Mouse (Mus musculus) MEL (cell line): Measurements from ENCODE around the gene Gm19345. TPM values are rescaled to one million over a fixed set of nuclear protein-coding genes. Genes with fewer than 3 reads are reported as not detected.

ENCODE experiments used
- DNase-seq: peaks from one replicate; pipeline ENCODE4 v3.0.0; 2011; ENCODE audit warnings: low read depth, low spot score
- H3K27ac ChIP-seq: 2 replicates; pipeline ENCODE4 v1.5.1; 2012; ENCODE audit warnings: low read depth, mild to moderate bottlenecking, control low read depth, low read length, moderate library complexity; ENCODE audit not compliant: control insufficient read depth
- H3K27me3 ChIP-seq, 2 experiments: fragments of 150-350 bp in 1 of 2; sonication (generic) in 1 of 2; 2 replicates each; pipeline ENCODE4 v1.6.1; 2012; ENCODE audit warnings: low read length in 2 of 2, mild to moderate bottlenecking in 2 of 2, improper control_type of control experiment in 1 of 2, moderate library complexity in 1 of 2; ENCODE audit not compliant: insufficient read depth in 2 of 2, control insufficient read depth in 1 of 2
- H3K36me3 ChIP-seq, 2 experiments: 2 replicates each; pipeline ENCODE4 v1.6.1; 2012 to 2014; ENCODE audit warnings: low read length in 2 of 2, improper control_type of control experiment in 1 of 2, inconsistent platforms in 1 of 2, mild to moderate bottlenecking in 1 of 2; ENCODE audit not compliant: insufficient read depth in 2 of 2, control insufficient read depth in 1 of 2
- H3K4me1 ChIP-seq, 2 experiments: fragments of 150-350 bp in 1 of 2; sonication (generic) in 1 of 2; 2 replicates each; pipeline ENCODE4 v1.6.1; 2012; ENCODE audit warnings: low read length in 2 of 2, improper control_type of control experiment in 1 of 2, mild to moderate bottlenecking in 1 of 2; ENCODE audit not compliant: insufficient read depth in 2 of 2, control insufficient read depth in 1 of 2
- H3K4me3 ChIP-seq, 2 experiments: fragments of 150-350 bp in 1 of 2; sonication (generic) in 1 of 2; 2 replicates each; pipeline ENCODE4 v1.5.1; 2012; ENCODE audit warnings: low read depth in 2 of 2, low read length in 2 of 2, mild to moderate bottlenecking in 2 of 2, moderate library complexity in 2 of 2, control low read depth in 1 of 2, improper control_type of control experiment in 1 of 2; ENCODE audit not compliant: control insufficient read depth in 1 of 2, insufficient read depth in 1 of 2
- H3K79me2 ChIP-seq: 2 replicates; pipeline ENCODE4 v1.6.1; 2012; ENCODE audit warnings: mild to moderate bottlenecking, low read length, moderate library complexity; ENCODE audit not compliant: control insufficient read depth, poor library complexity, insufficient read depth
- H3K9ac ChIP-seq: 2 replicates; pipeline ENCODE4 v1.6.1; 2012; ENCODE audit warnings: low read depth, mild to moderate bottlenecking, control low read depth, low read length, moderate library complexity; ENCODE audit not compliant: control insufficient read depth, poor library complexity, severe bottlenecking
- H3K9me3 ChIP-seq: fragments of 150-350 bp; sonication (generic); replicated peaks from 2 replicates; pipeline ENCODE4 v1.6.1; 2012; ENCODE audit warnings: mild to moderate bottlenecking, low read length, improper control_type of control experiment, moderate library complexity; ENCODE audit not compliant: insufficient read depth
- CHD1 ChIP-seq: IDR thresholded peaks from 2 replicates; pipeline ENCODE4 v1.6.1; 2012; ENCODE audit warnings: low read depth, mild to moderate bottlenecking, inconsistent platforms, low read length, improper control_type of control experiment
- CTCF ChIP-seq, 3 experiments: IDR thresholded peaks in 2 of 3; conservative IDR thresholded peaks in 1 of 3; 2 replicates each; pipeline ENCODE4 v1.5.1; 2011 to 2012; ENCODE audit warnings: low read length in 3 of 3, low read depth in 2 of 3, mild to moderate bottlenecking in 2 of 3, improper control_type of control experiment in 1 of 3, inconsistent platforms in 1 of 3, mixed read lengths in 1 of 3, moderate library complexity in 1 of 3; ENCODE audit not compliant: control insufficient read depth in 1 of 3, insufficient read depth in 1 of 3, poor library complexity in 1 of 3, severe bottlenecking in 1 of 3
- E2F4 ChIP-seq: IDR thresholded peaks from 2 replicates; pipeline ENCODE4 v1.6.1; 2011; ENCODE audit warnings: low read depth, low read length, improper control_type of control experiment, borderline replicate concordance
- GATA1 ChIP-seq: IDR thresholded peaks from 2 replicates; pipeline ENCODE4 v1.6.1; 2011; ENCODE audit warnings: low read depth, low read length, improper control_type of control experiment
- MAZ ChIP-seq: IDR thresholded peaks from 2 replicates; pipeline ENCODE4 v1.6.1; 2012; ENCODE audit warnings: low read depth, mild to moderate bottlenecking, inconsistent platforms, low read length, improper control_type of control experiment
- MXI1 ChIP-seq: IDR thresholded peaks from 2 replicates; pipeline ENCODE4 v1.6.1; 2011; ENCODE audit warnings: mild to moderate bottlenecking, low read depth, low read length, improper control_type of control experiment
- NELFE ChIP-seq: IDR thresholded peaks from 2 replicates; pipeline ENCODE4 v1.6.1; 2011; ENCODE audit warnings: low read depth, low read length, improper control_type of control experiment
- NRF1 ChIP-seq: IDR thresholded peaks from 2 replicates; pipeline ENCODE4 v1.6.1; 2014; ENCODE audit warnings: low read depth, mild to moderate bottlenecking, inconsistent platforms, low read length, improper control_type of control experiment, moderate library complexity; ENCODE audit not compliant: poor library complexity, insufficient read depth, severe bottlenecking
- POLR2A ChIP-seq, 2 experiments: IDR thresholded peaks; 2 replicates each; pipeline ENCODE4 v1.6.1; 2011 to 2012; ENCODE audit warnings: low read length in 2 of 2, mild to moderate bottlenecking in 2 of 2, control low read depth in 1 of 2, improper control_type of control experiment in 1 of 2, low read depth in 1 of 2, moderate library complexity in 1 of 2; ENCODE audit not compliant: control insufficient read depth in 1 of 2, insufficient read depth in 1 of 2, poor library complexity in 1 of 2
- RAD21 ChIP-seq: IDR thresholded peaks from 2 replicates; pipeline ENCODE4 v1.6.1; 2011; ENCODE audit warnings: mild to moderate bottlenecking, low read depth, low read length, improper control_type of control experiment
- SMC3 ChIP-seq: IDR thresholded peaks from 2 replicates; pipeline ENCODE4 v1.6.1; 2011; ENCODE audit warnings: low read depth, low read length, improper control_type of control experiment
- ZC3H11A ChIP-seq: IDR thresholded peaks from 2 replicates; pipeline ENCODE4 v1.6.1; 2012; ENCODE audit warnings: low read depth, mild to moderate bottlenecking, inconsistent platforms, low read length, improper control_type of control experiment
- ZKSCAN1 ChIP-seq: IDR thresholded peaks from 2 replicates; pipeline ENCODE4 v1.6.1; 2012; ENCODE audit warnings: low read depth, mild to moderate bottlenecking, inconsistent platforms, low read length, improper control_type of control experiment, moderate library complexity
- ZMIZ1 ChIP-seq: IDR thresholded peaks from 2 replicates; pipeline ENCODE4 v1.6.1; 2012; ENCODE audit warnings: low read depth, mild to moderate bottlenecking, inconsistent platforms, low read length, improper control_type of control experiment, moderate library complexity
- ZNF384 ChIP-seq: IDR thresholded peaks from 2 replicates; pipeline ENCODE4 v1.6.1; 2012; ENCODE audit warnings: low read depth, mild to moderate bottlenecking, inconsistent platforms, low read length, improper control_type of control experiment
- polyA plus RNA-seq, 2 experiments: library from polyadenylated mRNA; stranded (reverse) in 1 of 2; unstranded in 1 of 2; fragments of >175 nt in 1 of 2; fragments of >200 nt in 1 of 2; gene quantifications; 2 replicates each; pipeline versions ENCODE4 v1.2.1 to v1.2.4; 2012; ENCODE audit warnings: low replicate concordance in 2 of 2, low read depth in 1 of 2; ENCODE audit not compliant: insufficient read length in 2 of 2, insufficient read depth in 1 of 2, missing spikeins in 1 of 2
- total RNA-seq: library from RNA; depleted of rRNA; stranded (reverse); fragments of 300-350 nt; gene quantifications from 2 replicates; pipeline ENCODE4 v1.2.3, GENCODE M21; 2012; rRNA removed

Gm19345 gene
- total RNA-seq (not detected in 2 replicates), polyA plus RNA-seq (not detected)

DNA sequence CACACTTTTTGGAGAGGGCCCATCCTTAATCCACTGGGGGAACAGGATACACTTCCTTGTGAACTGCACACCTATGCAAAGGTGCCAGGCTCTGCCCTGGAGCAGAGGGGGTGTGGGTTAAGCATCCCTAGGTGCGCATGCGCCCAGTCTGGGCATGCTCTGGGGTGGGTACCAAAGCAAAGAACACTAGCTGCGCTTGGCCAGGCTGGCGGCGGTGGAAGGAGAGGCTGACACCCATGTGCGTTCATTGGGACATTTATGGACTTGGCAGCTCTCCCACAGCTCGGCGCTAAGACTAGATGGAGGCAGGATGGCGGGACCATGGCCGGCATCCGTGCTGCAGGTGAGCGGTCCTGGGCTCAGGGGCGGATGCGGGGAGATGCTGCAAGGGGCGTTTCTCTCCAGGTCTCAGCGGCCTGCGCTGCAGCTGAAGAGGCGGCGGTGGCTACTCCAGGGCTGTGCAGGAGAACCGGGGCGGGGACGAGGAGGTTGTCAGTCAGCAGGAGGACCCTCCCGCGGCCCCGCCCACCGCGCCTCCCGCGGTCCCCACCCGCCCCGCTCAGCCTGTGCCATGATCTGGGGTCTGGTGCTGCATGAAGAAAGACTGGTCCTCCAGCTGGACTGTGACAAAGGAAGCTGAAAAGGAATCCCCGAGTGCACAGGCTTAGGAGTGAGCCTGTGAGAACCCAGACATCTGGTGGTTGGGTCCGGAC is at the start of gene Gm19345:
Gene Gm19345 (plus strand): TSS at position 146 of the 713 bp plus-strand sequence.
- Histone ChIP-seq H3K27ac (no peak within 1 kb of the TSS), H3K9ac (no peak within 1 kb of the TSS), H3K79me2 (no peaks in the 10 kb centered on the region), H3K27me3 (no peaks in the 10 kb centered on the region)
- DNase-seq = no peak
- TF ChIP-seq NRF1 (no peak), POLR2A (IDR thresholded peaks at IDR 0.05; ENCODE audit: control insufficient read depth in 1 of 2, insufficient read depth in 1 of 2, low read depth in 1 of 2, low read length in 2 of 2, poor library complexity in 1 of 2) (no peak), GATA1 (no peak), CHD1 (no peak), ZMIZ1 (no peak), ZNF384 (no peak), MAZ (no peak), NELFE (no peak)
- TF ChIP-seq, all 39 proteins: peak for 0
- Histone ChIP-seq H3K4me3 (no peak within 1 kb of the TSS; a peak in 1 of 4 replicates), H3K9me3 (no peaks in the 10 kb centered on the region), H3K36me3 (no peaks in the 10 kb centered on the region), H3K4me1 (no peaks in the 10 kb centered on the region)

DNA sequence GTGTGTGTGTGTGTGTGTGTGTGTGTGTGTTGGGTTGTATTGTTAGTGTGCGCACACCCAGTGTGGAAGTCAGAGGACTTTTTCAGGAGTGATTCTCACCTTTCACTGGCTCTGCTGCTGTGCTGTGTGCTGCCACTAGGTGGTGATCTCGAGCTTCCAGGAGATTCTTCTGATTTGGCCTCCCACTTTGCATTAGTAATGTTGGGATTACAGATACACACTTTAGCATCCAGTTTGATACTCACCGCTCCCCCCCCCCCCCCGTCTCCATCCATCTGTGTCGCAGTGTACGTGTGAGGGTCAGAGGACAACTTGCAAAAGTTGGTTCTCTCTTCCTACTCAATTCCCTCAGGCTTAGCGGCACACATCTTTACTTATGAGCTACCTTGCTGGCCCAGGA is 48.8 kb upstream of the Gm19345 start:
- Histone ChIP-seq H3K27ac (no peak overlapping the region), H3K36me3 (peaks cover 0 to 2% of the 10 kb centered on the region in 2 experiments; a peak in 1 of 4 replicates), H3K9ac (no peak overlapping the region), H3K9me3 (no peaks in the 10 kb centered on the region), H3K4me3 (no peak overlapping the region), H3K79me2 (no peaks in the 10 kb centered on the region), H3K27me3 (no peaks in the 10 kb centered on the region), H3K4me1 (no peaks in the 10 kb centered on the region; a peak in 1 of 4 replicates)
- peak; percentile 59 for DNase-seq
- TF ChIP-seq ZNF384 (no peak), ZC3H11A (peak; percentile 95), CTCF (IDR thresholded peaks at IDR 0.05 in 2 of 3, conservative IDR thresholded peaks at IDR 0.05 in 1 of 3; ENCODE audit: control insufficient read depth in 1 of 3, insufficient read depth in 1 of 3, low read depth in 2 of 3, low read length in 3 of 3, poor library complexity in 1 of 3, severe bottlenecking in 1 of 3) (peak; percentile 84 to 89 (median 84)), SMC3 (peak; percentile 95), RAD21 (peak; percentile 92), E2F4 (no peak), MXI1 (no peak), ZKSCAN1 (no peak)
